Mouse (Mus musculus) c-Kit-positive CD71-negative TER-119-negative erythroid progenitor cells, embryonic 14.5 days (primary cell): ENCODE results near the gene Slx4ip.

Experiments
- DNase-seq: peaks from one replicate; pipeline ENCODE4 v3.0.0-alpha.2; 2013; ENCODE audit warnings: low read depth

Slx4ip gene

DNA sequence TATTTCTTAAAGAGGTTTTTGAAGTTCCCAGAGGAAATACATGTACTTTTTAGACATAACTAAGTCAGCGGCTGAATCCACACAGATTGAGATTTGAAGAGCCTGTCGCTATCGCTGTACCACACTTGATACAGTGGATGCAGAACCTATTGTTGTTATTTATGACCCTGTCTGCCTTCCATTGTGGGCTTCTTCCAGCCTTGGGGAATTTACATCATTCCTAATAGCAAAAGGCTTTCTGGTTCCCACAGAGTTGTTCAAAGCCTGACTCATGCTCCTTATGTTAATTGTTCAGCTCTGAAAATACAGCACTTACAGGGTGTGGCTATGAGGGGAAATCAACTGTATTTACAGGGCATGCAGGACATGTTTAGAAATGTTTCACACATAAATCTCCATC lies 173.5 kb downstream of the Slx4ip start:
- no peak for DNase-seq

DNA sequence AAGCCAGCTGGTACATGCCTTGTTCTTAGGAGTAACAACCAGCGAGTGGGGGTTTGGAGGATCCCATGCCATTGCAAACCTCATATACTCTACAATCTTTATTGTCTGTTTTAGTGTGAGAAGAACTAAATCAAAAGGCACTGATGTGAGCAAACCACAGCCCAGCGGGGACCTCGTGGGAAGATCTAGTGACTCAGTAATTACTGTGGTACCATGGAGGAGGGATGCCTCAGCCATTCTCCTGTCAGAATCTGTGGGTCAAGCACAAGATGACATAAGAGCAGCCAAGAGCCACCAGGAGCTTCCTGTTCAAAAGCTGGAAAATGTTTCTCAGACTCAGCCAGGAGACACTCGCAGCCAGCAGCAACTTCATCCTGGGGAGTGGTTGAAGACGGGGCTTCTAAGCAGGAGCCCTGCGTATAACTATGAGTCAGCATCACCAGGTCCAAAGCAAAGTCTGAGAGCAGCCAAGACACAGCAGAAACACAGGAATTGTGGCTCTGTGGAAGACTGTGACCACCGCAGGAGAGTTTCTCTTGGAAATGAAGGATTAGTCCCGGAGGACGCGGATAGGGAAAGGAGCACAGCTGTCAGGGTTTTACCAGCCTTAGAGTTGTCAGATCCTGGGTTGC lies 176.6 kb downstream of the Slx4ip start:
- no peak for DNase-seq

- DNase-seq, result no peak
Observed at GRCm38 (mm10) chr2:137073473-137074312, 182.7 kb downstream of the Slx4ip start.

GRCm38 (mm10) chr2:137074313-137074620 lies 183.2 kb downstream of the Slx4ip start:
- DNase-seq, result no peak

GRCm38 (mm10) chr2:137078771-137079170 lies 187.8 kb downstream of the Slx4ip start:
- no peak for DNase-seq

DNA sequence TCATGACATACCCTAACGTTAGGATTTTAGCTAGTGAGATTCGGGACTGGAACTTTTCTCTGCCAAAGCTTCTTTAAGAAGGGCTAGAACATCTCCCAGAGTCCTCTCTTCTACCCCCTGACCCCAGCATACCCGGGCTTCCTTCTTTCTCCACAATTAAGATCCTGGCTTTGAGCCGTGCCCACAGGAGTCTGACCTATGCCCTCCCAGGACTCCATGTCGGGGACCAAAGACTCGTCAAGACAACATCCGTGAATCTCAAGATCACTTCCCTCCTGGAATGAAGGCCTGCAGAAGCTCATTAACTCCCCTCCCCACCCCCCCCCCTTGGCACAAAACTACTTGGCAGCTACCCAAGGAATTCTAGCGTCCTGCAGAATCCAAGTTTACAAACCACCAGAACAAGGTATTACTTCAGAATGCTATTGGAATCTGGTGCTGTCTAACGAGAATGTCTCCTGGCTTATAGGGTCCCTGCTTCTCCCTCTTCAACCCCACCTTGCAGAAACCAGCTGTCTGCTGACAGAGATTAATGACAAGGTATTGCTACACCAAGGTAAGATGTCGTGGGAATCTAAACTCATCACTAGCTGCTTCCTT lies 188.8 kb downstream of the Slx4ip start:
- no peak for DNase-seq

DNA sequence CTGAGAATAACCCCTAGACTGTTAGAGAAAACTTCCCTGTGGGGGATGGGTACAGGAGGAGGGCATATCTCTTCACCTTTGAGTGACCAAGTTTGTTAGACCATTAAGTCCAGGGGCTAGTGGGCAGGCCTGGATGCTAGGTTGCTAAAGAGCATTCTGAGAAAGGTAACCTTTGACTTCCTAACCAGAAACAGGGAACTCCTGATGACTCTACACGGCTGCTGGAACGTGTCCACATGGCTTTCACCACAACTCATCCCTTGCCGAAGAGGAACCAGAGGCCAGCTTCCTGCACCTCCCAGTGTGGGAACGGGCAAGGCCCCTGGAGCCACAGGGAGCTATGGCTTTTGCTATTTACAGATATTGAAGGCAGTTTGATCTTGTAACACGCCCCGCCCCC lies 189.4 kb downstream of the Slx4ip start:
- no peak for DNase-seq

DNA sequence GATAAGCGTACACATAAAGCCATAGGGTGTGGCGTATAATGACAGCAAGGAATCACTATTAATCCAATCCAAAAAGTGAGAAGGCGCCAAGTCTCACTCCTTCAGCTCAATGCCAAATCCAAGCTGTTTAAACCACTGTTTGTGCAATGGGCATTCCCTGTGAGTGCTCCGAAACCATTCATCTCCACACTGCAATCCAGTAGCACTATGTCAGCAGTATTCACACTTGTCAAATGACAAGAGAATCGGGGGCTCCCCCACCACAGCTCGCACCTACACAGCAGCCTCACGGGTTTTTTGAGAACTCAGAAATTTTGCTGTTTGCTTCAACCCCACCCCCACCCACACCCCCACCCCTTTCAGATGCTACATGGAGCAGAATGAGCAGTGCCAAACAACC lies 190.0 kb downstream of the Slx4ip start:
- no peak for DNase-seq

GRCm38 (mm10) chr2:137082896-137083620 lies 192.0 kb downstream of the Slx4ip start:
- no peak for DNase-seq

DNA sequence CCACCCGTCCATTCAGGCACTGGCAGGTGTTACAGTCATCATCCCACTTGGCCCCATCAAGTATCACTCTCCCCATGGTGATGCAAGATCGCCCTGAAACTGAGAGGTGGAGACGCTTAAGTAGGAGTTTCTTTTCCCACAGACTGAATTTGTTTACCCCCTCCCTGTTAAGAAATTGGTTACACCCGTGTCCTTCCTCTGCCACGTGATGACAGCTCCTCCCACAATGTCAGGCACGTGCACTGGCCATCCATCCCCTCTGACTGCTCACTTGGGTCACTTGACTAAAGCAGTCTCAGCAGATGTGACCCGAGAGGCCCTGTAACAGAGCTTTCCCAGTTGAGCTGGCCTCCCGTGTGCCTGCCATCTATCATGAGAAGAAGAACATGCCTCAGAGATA lies 194.2 kb downstream of the Slx4ip start:
- DNase-seq, result no peak

DNA sequence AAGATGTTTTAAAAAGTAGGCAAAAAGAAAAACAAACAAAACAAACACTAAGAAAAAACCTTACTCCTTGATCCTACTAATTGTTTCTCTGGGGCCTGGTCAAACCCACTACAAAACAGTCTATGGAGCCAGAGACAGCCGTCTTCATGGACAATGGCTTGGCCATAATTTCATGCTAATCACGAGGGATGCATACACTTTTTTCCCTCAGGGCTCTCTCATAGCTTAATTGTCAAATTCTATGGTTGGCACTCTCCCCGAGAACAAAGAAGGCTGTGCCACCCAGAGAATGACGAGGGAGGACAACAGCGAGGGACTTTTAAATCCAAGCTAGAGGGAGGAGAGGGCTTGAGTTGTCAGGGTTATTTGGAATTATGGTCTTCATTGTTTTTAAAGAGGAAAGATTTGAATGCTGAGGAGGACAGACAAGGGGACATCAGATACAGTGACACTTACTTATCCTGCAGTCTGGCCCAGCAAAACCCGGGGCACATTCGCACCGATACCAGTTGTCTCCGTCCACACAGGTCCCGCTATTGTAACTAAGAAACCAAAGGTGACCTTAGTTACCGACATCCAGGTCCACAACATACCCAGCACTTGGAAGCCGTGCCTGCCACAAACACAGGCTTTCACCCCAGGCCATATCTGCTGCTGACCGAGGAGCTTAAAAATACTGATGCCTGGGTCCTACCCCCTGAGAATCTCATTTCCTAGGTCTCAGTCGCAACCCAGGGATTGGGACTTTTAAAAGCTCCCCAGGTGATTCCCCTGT lies 195.8 kb downstream of the Slx4ip start:
- DNase-seq, result no peak

DNA sequence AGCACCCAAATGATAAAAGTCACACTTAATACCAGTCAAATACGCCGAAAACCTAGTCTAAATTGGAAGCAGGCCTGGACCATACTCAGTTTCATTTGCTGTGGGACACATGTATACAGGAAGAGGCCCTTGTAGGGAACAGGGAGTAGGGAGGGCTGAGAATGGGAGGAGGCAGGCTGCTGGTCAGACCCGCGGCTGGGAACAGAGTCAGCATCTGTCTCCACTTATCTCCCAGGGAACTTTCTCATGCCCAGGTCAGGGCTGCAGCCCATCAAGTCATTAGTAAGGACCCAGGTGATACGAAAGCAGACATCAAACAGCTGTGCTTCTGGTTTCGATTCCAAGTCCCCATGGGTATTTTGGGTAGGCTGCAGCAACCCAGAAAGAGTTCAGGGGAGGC lies 196.7 kb downstream of the Slx4ip start:
- no peak for DNase-seq

DNA sequence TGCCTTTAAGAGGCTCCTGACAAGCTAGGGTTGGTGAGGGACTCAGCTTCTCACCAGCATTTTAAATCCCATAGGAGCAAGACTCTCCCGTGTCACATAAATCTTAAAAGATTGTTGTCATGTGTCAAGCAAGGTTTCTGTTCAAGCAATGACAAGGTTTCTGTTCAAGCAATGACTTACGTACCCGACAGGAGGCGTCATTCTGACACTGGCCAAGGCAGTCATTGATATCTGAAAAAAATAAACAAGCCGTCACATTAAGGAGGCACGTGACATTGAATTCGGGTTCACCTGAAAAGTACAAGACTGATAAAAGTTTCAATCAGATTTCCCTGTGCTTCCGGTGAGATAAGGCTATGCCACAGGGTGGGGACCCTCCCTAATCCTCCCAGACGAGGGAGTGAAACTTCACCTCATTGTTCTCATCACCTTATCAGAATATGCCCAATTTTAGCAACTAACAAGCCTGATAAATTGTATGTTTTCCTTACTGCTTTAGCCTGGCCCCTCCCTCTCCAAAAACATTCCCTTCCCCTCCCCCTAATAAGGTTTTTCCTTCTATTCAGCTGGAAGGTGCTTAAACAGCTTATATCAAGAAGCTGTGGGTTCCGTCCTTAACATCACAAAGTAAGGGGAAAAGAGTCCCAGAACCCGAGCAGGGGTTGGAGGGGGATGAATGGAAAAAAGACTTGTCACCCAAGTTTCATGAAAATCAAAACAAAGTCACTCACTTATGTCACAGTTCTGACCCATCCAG lies 200.9 kb downstream of the Slx4ip start:
- no peak for DNase-seq

GRCm38 (mm10) chr2:137092523-137093297 lies 201.7 kb downstream of the Slx4ip start:
- DNase-seq, result no peak

DNA sequence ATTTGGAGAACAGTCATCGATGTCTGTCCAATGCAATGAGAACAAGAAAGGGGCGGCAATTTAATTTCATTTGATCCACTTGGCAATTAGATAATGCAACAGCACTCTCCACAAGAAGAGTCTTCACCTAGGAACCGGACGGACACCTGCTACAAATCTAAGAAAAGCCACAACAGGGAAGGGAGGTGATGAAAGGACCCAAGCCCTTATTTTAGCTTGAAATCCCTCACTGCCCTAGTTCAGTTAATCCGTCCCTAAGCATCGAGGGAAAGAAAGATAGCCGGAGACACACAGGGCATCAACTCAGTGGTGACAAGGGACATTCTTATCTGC lies 202.2 kb downstream of the Slx4ip start:
- no peak for DNase-seq

- DNase-seq, result no peak
Observed at GRCm38 (mm10) chr2:137094301-137094700, 203.3 kb downstream of the Slx4ip start.

- no peak for DNase-seq
Observed at GRCm38 (mm10) chr2:137096981-137097460, 206.0 kb downstream of the Slx4ip start.

DNA sequence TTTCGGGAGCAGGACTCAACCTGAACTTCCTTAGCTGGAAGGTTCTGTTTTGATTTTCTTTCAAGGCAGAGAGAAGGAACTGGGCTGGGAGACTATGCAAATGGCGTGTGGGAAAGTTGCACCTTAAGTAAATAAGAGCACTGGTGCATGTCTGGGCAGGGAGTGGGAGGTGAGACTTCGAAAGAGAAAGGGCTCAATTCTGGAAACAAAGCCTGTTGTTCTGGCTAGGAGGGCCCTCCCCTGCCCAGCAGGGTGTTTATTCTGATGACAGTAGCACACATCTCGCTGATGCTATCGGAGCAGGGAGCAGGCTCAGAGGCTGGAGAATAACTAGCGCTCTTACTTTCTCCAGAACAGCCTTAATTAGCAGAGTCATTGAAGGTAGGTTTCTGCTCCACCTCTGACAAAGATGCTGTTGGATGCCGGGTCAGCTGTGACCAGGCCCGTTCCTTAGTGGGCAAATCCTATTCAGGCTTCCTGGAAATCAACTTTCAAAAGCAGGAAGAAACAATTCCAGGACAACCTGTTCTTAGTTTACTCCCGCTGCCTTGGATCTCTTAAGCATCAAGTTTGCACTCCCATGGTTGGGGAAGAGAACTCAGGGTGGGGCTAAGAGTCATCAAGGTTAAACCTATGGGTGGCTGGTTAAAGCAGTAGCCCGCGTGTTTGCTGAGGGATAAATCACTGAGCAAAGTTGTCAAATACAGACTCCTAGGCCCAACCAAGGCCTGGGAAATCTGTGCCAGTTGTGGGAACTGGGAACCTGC lies 207.4 kb downstream of the Slx4ip start:
- no peak for DNase-seq

DNA sequence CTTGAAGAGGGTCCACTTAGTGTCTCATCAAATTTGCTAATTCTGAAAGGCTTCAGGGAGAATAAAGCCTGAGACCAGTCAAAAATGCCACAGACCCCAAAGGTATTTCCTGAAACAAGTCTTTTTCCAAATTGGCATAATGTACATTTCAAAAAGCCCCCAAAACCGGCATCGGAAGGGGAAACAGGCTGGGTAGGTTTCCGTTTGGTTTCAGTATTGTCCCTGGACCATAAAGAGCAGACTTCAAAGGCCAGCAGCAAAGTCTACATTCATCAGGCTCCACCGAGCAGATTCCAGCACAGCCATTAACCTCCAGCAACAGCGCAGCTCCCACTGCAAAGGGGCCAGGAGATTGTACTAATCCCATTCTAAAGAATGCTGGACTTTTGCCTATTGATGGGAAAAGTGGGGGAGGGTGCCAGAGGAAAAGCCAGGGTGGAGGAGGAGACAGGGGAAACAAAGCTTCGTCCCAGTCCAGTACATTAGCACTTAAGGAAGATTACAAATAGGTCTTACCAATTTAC lies 208.3 kb downstream of the Slx4ip start:
- DNase-seq, result no peak
